Mouse (Mus musculus) MEL (cell line): ENCODE results near the gene Galnt10. TPM values are rescaled to one million over a fixed set of nuclear protein-coding genes. Genes with fewer than 3 reads are reported as not detected.

Experiments
- DNase-seq: peaks from one replicate; pipeline ENCODE4 v3.0.0; 2011; ENCODE audit warnings: low read depth, low spot score
- H3K27ac ChIP-seq: 2 replicates; pipeline ENCODE4 v1.5.1; 2012; ENCODE audit warnings: low read depth, mild to moderate bottlenecking, control low read depth, low read length, moderate library complexity; ENCODE audit not compliant: control insufficient read depth
- H3K27me3 ChIP-seq, 2 experiments: fragments of 150-350 bp in 1 of 2; sonication (generic) in 1 of 2; 2 replicates each; pipeline ENCODE4 v1.6.1; 2012; ENCODE audit warnings: low read length in 2 of 2, mild to moderate bottlenecking in 2 of 2, improper control_type of control experiment in 1 of 2, moderate library complexity in 1 of 2; ENCODE audit not compliant: insufficient read depth in 2 of 2, control insufficient read depth in 1 of 2
- H3K36me3 ChIP-seq, 2 experiments: 2 replicates each; pipeline ENCODE4 v1.6.1; 2012 to 2014; ENCODE audit warnings: low read length in 2 of 2, improper control_type of control experiment in 1 of 2, inconsistent platforms in 1 of 2, mild to moderate bottlenecking in 1 of 2; ENCODE audit not compliant: insufficient read depth in 2 of 2, control insufficient read depth in 1 of 2
- H3K4me1 ChIP-seq, 2 experiments: fragments of 150-350 bp in 1 of 2; sonication (generic) in 1 of 2; 2 replicates each; pipeline ENCODE4 v1.6.1; 2012; ENCODE audit warnings: low read length in 2 of 2, improper control_type of control experiment in 1 of 2, mild to moderate bottlenecking in 1 of 2; ENCODE audit not compliant: insufficient read depth in 2 of 2, control insufficient read depth in 1 of 2
- H3K4me3 ChIP-seq, 2 experiments: fragments of 150-350 bp in 1 of 2; sonication (generic) in 1 of 2; 2 replicates each; pipeline ENCODE4 v1.5.1; 2012; ENCODE audit warnings: low read depth in 2 of 2, low read length in 2 of 2, mild to moderate bottlenecking in 2 of 2, moderate library complexity in 2 of 2, control low read depth in 1 of 2, improper control_type of control experiment in 1 of 2; ENCODE audit not compliant: control insufficient read depth in 1 of 2, insufficient read depth in 1 of 2
- H3K79me2 ChIP-seq: 2 replicates; pipeline ENCODE4 v1.6.1; 2012; ENCODE audit warnings: mild to moderate bottlenecking, low read length, moderate library complexity; ENCODE audit not compliant: control insufficient read depth, poor library complexity, insufficient read depth
- H3K9ac ChIP-seq: 2 replicates; pipeline ENCODE4 v1.6.1; 2012; ENCODE audit warnings: low read depth, mild to moderate bottlenecking, control low read depth, low read length, moderate library complexity; ENCODE audit not compliant: control insufficient read depth, poor library complexity, severe bottlenecking
- H3K9me3 ChIP-seq: fragments of 150-350 bp; sonication (generic); replicated peaks from 2 replicates; pipeline ENCODE4 v1.6.1; 2012; ENCODE audit warnings: mild to moderate bottlenecking, low read length, improper control_type of control experiment, moderate library complexity; ENCODE audit not compliant: insufficient read depth
- CHD2 ChIP-seq: IDR thresholded peaks from 2 replicates; pipeline ENCODE4 v1.6.1; 2011; ENCODE audit warnings: low read length, improper control_type of control experiment
- E2F4 ChIP-seq: IDR thresholded peaks from 2 replicates; pipeline ENCODE4 v1.6.1; 2011; ENCODE audit warnings: low read depth, low read length, improper control_type of control experiment, borderline replicate concordance
- ELF1 ChIP-seq: IDR thresholded peaks from 2 replicates; pipeline ENCODE4 v1.6.1; 2014; ENCODE audit warnings: low read depth, mild to moderate bottlenecking, inconsistent platforms, low read length, improper control_type of control experiment, moderate library complexity
- EP300 ChIP-seq, 2 experiments: IDR thresholded peaks; 2 replicates each; pipeline ENCODE4 v1.6.1; 2011; ENCODE audit warnings: improper control_type of control experiment in 2 of 2, low read length in 2 of 2, low read depth in 1 of 2, mild to moderate bottlenecking in 1 of 2
- GATA1 ChIP-seq: IDR thresholded peaks from 2 replicates; pipeline ENCODE4 v1.6.1; 2011; ENCODE audit warnings: low read depth, low read length, improper control_type of control experiment
- HCFC1 ChIP-seq: IDR thresholded peaks from 2 replicates; pipeline ENCODE4 v1.6.1; 2012; ENCODE audit warnings: low read depth, mild to moderate bottlenecking, inconsistent platforms, low read length, improper control_type of control experiment, moderate library complexity
- JUND ChIP-seq: IDR thresholded peaks from 2 replicates; pipeline ENCODE4 v1.6.1; 2011; ENCODE audit warnings: low read depth, mild to moderate bottlenecking, improper control_type of control experiment, low read length
- KAT2A ChIP-seq: conservative IDR thresholded peaks from 2 replicates; pipeline ENCODE4 v1.6.1; 2012; ENCODE audit warnings: low read depth, low read length, improper control_type of control experiment, inconsistent platforms
- MAX ChIP-seq: IDR thresholded peaks from 2 replicates; pipeline ENCODE4 v1.6.1; 2011; ENCODE audit warnings: low read length, improper control_type of control experiment
- MXI1 ChIP-seq: IDR thresholded peaks from 2 replicates; pipeline ENCODE4 v1.6.1; 2011; ENCODE audit warnings: mild to moderate bottlenecking, low read depth, low read length, improper control_type of control experiment
- NELFE ChIP-seq: IDR thresholded peaks from 2 replicates; pipeline ENCODE4 v1.6.1; 2011; ENCODE audit warnings: low read depth, low read length, improper control_type of control experiment
- NRF1 ChIP-seq: IDR thresholded peaks from 2 replicates; pipeline ENCODE4 v1.6.1; 2014; ENCODE audit warnings: low read depth, mild to moderate bottlenecking, inconsistent platforms, low read length, improper control_type of control experiment, moderate library complexity; ENCODE audit not compliant: poor library complexity, insufficient read depth, severe bottlenecking
- POLR2AphosphoS2 ChIP-seq: IDR thresholded peaks from 2 replicates; pipeline ENCODE4 v1.6.1; 2011; ENCODE audit warnings: low read length, improper control_type of control experiment
- RAD21 ChIP-seq: IDR thresholded peaks from 2 replicates; pipeline ENCODE4 v1.6.1; 2011; ENCODE audit warnings: mild to moderate bottlenecking, low read depth, low read length, improper control_type of control experiment
- SIN3A ChIP-seq: IDR thresholded peaks from 2 replicates; pipeline ENCODE4 v1.6.1; 2012; ENCODE audit warnings: low read length, improper control_type of control experiment, inconsistent platforms
- TBP ChIP-seq: IDR thresholded peaks from 2 replicates; pipeline ENCODE4 v1.8.0; 2011; ENCODE audit warnings: low read depth, low read length, improper control_type of control experiment
- TCF12 ChIP-seq: IDR thresholded peaks from 2 replicates; pipeline ENCODE4 v1.6.1; 2014; ENCODE audit warnings: low read depth, mild to moderate bottlenecking, inconsistent platforms, low read length, improper control_type of control experiment, moderate library complexity
- UBTF ChIP-seq: IDR thresholded peaks from 2 replicates; pipeline ENCODE4 v1.6.1; 2012; ENCODE audit warnings: low read depth, mild to moderate bottlenecking, inconsistent platforms, low read length, improper control_type of control experiment, moderate library complexity, borderline replicate concordance; ENCODE audit not compliant: insufficient read depth
- USF1 ChIP-seq: IDR thresholded peaks from 2 replicates; pipeline ENCODE4 v1.6.1; 2014; ENCODE audit warnings: low read depth, mild to moderate bottlenecking, inconsistent platforms, low read length, improper control_type of control experiment, moderate library complexity
- polyA plus RNA-seq, 2 experiments: library from polyadenylated mRNA; stranded (reverse) in 1 of 2; unstranded in 1 of 2; fragments of >175 nt in 1 of 2; fragments of >200 nt in 1 of 2; gene quantifications; 2 replicates each; pipeline versions ENCODE4 v1.2.1 to v1.2.4; 2012; ENCODE audit warnings: low replicate concordance in 2 of 2, low read depth in 1 of 2; ENCODE audit not compliant: insufficient read length in 2 of 2, insufficient read depth in 1 of 2, missing spikeins in 1 of 2
- total RNA-seq: library from RNA; depleted of rRNA; stranded (reverse); fragments of 300-350 nt; gene quantifications from 2 replicates; pipeline ENCODE4 v1.2.3, GENCODE M21; 2012

The Galnt10 gene
- total and polyA plus RNA-seq, 3 experiments: 26.7 to 27.4 TPM; not detected in 1

DNA sequence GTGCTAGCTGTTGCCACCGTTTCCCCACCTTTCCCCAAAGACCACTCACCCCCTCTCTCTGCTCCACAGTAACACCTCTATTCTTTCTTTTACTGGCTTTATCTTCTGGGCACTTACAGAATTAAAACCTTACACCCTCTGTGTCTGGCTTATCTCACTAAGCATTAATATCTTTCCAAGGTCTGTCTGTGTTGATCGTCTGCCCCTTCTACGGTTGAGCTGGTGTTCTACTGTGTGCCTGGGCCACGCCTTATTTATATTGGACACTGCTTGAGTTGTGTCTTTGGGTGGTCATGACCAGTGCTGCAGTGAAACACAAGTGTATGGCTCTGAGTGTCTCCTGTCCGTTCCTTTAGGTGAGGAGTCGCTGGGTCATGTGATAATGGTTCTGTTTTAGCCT lies 68.7 kb downstream of the Galnt10 start:
- H3K36me3 ChIP-seq: peaks cover 0 to 8% of the 10 kb centered on the region in 2 experiments; a peak in 2 of 4 replicates

DNA sequence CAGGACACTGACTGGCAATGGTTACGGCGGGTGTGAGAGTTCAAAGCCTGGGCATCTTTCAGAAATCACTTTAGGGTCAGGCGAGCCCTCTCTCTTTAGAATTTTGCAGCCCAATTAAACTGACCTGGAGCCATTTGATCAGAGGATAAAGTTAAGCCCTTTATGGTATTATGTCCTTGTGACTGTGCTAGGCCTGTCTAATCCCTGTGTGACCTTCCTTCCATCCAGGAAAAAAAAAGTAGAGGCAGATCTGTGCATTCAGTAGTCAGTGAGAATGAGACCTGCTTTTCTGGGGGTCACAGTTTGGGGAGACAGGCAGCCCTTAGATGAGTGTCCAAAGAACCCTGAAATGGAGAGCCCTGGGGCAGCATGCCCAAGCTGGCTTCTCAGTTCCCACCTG lies 71.5 kb downstream of the Galnt10 start:
- Histone ChIP-seq H3K9me3 (no peaks in the 10 kb centered on the region), H3K4me1 (peaks cover 7 to 12% of the 10 kb centered on the region in 2 experiments), H3K27ac (no peak overlapping the region), H3K27me3 (no peaks in the 10 kb centered on the region), H3K9ac (no peak overlapping the region), H3K36me3 (no peaks in the 10 kb centered on the region), H3K79me2 (no peaks in the 10 kb centered on the region), H3K4me3 (no peak overlapping the region)
- no peak for DNase-seq
- no peak for TF ChIP-seq ELF1
- TF ChIP-seq SIN3A: no peak
- TF ChIP-seq JUND: no peak
- TF ChIP-seq MXI1: no peak
- no peak for TF ChIP-seq E2F4
- TF ChIP-seq UBTF: no peak
- TF ChIP-seq POLR2AphosphoS2: no peak
- TF ChIP-seq KAT2A: no peak
- TF ChIP-seq NELFE: no peak
- TF ChIP-seq NRF1: no peak
- TF ChIP-seq TBP: no peak
- no peak for TF ChIP-seq RAD21
- no peak for TF ChIP-seq EP300 (IDR thresholded peaks at IDR 0.05; ENCODE audit: low read depth in 1 of 2, low read length in 2 of 2)
- TF ChIP-seq CHD2: no peak
- no peak for TF ChIP-seq HCFC1
- TF ChIP-seq MAX: no peak
- no peak for TF ChIP-seq USF1
- no peak for TF ChIP-seq TCF12

More for the DNA sequence above, 68.7 kb downstream of the Galnt10 start:
- TF ChIP-seq GATA1: 0 out of 2 replicates have a peak, but pooled peaks have one; percentile 28
- no peak for TF ChIP-seq ELF1
- DNase-seq: peak; percentile 20
- Histone ChIP-seq H3K4me3 (no peak overlapping the region), H3K4me1 (peaks cover 11 to 28% of the 10 kb centered on the region in 2 experiments), H3K9me3 (no peaks in the 10 kb centered on the region), H3K27ac (no peak overlapping the region), H3K9ac (no peak overlapping the region), H3K27me3 (no peaks in the 10 kb centered on the region), H3K79me2 (no peaks in the 10 kb centered on the region)
